Mouse (Mus musculus) kidney, postnatal 4 days (tissue): ENCODE measurements around the gene Rab21.
A peak's percentile ranks its signal among the peaks of the same experiment; 100 is the strongest.

Experiments
- DNase-seq, 2 experiments: peaks; one replicate each; pipeline ENCODE4 v3.0.0; 2021; ENCODE audit warnings: mixed read lengths in 2 of 2

Gene Rab21

GRCm38 (mm10) chr10:115271649-115272048 lies 43.7 kb downstream of the Rab21 start:
- no peak for DNase-seq

- DNase-seq: no peak
Observed at GRCm38 (mm10) chr10:115270612-115271390, 44.6 kb downstream of the Rab21 start.

GRCm38 (mm10) chr10:115262926-115263562 lies 52.4 kb downstream of the Rab21 start:
- DNase-seq: no peak

- no peak for DNase-seq
Observed at GRCm38 (mm10) chr10:115262261-115262660, 53.1 kb downstream of the Rab21 start.

DNA sequence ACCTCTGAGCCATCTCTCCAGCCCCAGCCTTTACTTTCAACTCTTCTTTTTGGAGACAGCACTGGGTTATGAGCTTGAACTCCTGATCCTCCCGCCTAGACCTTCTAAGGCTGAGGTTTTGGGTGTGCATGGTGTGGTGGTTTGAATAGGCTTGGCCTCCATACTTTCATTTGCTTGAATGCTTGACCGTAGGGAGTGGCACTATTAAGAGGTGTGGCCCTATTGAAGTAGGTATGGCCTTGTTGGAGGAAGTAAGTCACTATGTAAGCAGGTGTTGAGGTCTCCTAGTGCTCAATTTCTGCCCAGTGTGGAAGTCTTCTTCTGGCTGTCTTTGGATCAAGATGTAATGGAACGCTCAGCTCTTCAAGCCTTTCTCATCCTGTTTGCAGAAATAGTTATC lies 54.0 kb downstream of the Rab21 start:
- DNase-seq: no peak

DNA sequence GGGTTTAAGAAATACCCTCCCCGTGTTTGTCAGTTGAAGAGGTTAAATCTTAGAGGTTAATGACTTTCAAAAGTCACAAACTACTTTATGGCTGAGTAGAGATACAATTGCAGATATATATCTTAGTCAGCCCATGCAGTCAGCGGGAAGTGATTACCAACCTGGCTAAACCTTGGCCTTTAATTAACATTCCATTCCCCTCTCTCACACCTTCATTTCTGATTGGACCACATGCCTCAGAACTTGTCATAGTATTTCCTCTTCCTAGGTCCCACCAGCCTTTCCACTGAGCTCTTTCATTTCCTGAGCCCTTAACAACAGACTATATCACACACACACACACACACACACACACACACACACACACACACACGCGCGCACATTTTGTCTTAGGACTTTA lies 59.2 kb downstream of the Rab21 start:
- no peak for DNase-seq

GRCm38 (mm10) chr10:115253521-115253920 lies 61.9 kb downstream of the Rab21 start:
- no peak for DNase-seq

GRCm38 (mm10) chr10:115252321-115252757 lies 63.1 kb downstream of the Rab21 start:
- DNase-seq: peak; percentile 24 to 43

GRCm38 (mm10) chr10:115251088-115251934 lies 64.1 kb downstream of the Rab21 start, which contains the start of gene Tbc1d15:
Gene Tbc1d15 (minus strand): TSS chr10:115251467.
- peak; percentile 99 for DNase-seq

DNA sequence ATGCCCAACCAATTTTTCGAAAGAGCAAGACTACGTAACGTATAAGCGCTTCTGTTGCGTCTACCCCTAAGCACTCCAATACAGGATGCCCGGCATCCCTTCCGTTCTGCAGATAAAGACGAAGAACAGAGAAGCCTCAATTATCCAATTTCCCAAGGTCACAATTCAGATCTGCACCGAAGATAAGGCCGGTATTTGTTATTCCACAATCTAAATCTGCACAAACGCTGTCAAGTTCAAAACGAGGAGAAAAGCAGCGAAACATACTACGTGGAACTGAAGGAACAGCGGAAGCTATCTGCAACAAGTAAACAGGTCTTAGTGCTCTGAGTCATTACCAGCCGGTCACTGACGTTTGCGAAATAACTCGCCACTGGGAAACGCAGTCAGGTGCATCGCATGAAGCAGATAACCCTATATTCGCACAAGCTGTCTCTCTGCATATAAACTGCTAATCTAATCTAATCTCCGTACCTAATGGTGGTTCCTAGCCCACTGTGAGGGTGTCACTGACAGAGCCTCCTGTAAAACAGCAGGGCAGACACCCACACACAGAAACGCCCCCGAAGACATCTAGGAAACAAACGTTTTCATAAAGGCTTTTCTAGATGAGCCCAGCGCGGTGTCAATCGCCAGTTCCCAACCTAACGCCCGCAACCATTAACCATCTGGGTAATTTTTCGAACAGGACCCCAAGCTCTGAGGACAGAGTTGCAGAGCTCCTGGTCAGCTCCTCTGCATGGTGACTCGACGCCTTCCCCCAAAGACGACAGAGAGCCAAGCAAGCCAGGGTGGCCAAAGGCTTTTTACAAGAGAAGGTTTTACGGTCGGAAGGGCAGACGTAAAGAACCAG lies 64.9 kb downstream of the Rab21 start:
- peak in 1 of 2 experiments; percentile 19 for DNase-seq

GRCm38 (mm10) chr10:115248041-115248440 lies 67.4 kb downstream of the Rab21 start:
- DNase-seq: peak; percentile 5 to 14

DNA sequence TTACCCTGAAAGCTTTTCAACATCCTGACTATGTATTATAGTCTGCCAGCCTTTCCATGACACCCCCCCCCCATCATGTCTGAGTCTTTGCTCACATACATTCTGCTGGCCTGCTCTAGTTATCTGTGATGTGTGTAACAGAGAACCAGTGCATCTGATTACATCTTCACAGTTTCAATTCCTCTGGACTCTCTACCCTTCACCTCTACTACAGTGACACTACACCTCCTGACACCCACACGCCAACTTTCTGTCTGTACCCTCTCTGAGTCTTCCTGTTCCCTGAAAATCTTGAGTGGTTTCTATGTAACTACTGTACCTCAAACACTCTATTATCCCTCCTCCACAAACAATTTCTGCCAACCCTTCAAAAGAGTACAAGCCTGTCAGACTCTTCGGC lies 69.9 kb downstream of the Rab21 start:
- DNase-seq: no peak

DNA sequence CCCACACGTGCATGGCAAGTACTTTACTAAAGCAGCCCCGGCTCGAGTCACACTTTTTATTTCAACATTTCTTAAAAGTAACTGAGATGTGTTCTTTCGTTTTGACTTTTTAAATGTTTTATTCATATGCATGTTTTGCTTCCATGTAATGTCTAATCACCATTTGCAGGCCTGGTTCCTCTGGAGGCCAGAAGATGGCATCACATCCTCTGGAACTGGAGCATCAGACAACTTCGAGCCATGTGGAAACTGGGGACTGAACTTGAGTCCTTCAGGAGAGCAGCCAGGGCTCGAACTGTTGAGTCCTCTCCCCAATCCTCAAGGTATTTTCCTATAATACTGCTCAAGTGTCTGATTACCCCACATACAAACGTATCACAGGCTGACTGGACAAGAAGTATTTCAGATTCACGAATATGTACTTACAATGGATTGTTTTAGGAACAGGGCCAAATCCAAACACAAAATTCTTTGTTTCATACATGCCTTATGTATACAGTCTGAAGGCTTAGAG lies 74.3 kb downstream of the Rab21 start:
- DNase-seq: peak; percentile 5 to 15

GRCm38 (mm10) chr10:115237931-115238330 lies 77.5 kb downstream of the Rab21 start:
- DNase-seq: no peak
